Mouse (Mus musculus) left cerebral cortex, adult 6 months (tissue): ENCODE measurements around the gene S100a6. TPM values are rescaled to one million over a fixed set of nuclear protein-coding genes. Genes with fewer than 3 reads are reported as not detected.

Source experiments
- long read RNA-seq, 2 experiments: library from polyadenylated mRNA; unstranded; transcript quantifications; one replicate each; pipeline ENCODE4 v2.0.0; 2019 to 2020
- polyA plus RNA-seq: library from polyadenylated mRNA; unstranded; fragments of <200 nt; fragmentation: Nextera tagmentation; gene quantifications from 2 replicates; pipeline ENCODE4 v1.2.3, GENCODE M21; 2021

Gene S100a6
- polyA plus RNA-seq: 92.6 and 97.3 TPM in 2 replicates
- long read RNA-seq, experiment 1, partial matches to known transcripts: 0 of 4 reads
- long read RNA-seq, experiment 1, other reads (novel, unspliced or antisense): 0 of 4 reads
- long read RNA-seq, experiment 2, transcript S100a6-201 (3 exons, 731 nt): major isoform, 57 of 58 reads
- long read RNA-seq, experiment 2, partial matches to known transcripts: 1 of 58 reads
- long read RNA-seq, experiment 2, other reads (novel, unspliced or antisense): 0 of 58 reads

DNA sequence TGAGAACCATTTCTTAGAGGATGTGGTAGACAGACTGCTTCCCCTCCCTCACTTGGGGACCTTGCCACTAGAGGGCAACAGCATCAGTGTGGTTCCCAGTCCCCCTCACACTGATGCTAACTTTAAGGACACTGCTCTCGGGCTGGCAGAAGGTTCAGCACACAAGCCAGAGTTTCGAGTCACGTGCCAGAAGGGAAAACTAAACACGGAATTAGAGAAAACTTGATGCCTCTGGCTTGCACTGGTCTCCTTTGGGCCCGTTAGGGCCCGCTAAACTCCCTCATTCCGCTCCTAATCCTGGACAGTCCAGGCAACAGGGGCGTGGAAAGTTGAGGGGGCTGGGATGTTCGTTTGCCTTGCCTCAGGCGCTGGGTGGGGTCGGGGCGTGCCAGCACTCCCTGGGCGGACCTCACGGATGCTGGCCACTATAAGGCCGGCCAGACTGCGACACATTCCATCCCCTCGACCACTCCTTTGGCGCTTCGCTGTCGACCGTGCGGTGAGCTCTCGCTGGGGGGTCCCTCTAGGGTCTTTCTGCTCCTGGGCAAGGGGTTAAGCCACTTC lies at the start of gene S100a6:
Gene S100a6, plus strand, starts transcription at position 155 of the 564 bp plus-strand sequence.

DNA sequence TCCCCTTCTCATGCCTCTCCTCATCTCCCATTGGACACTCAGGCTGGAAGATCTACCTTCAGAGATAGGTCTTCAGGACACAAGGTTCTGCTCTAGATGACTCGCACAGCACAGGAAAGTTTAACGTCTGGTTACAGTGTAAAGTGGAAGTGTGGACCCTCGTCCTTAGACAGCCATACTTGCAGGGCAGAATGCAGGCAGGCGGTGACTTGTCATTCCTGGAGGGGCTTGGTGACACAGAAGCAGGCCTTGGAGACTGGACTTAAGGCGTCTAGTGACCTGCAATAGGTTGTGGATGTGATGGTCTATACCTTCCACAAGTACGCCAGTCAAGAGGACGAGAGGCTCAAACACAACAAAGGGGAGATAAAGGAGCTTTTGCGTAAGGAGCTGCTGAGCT lies 22.7 kb upstream of the S100a6 start, which contains the start of gene S100a2:
Gene S100a2, plus strand, starts transcription at position 301 of the 400 bp plus-strand sequence.

DNA sequence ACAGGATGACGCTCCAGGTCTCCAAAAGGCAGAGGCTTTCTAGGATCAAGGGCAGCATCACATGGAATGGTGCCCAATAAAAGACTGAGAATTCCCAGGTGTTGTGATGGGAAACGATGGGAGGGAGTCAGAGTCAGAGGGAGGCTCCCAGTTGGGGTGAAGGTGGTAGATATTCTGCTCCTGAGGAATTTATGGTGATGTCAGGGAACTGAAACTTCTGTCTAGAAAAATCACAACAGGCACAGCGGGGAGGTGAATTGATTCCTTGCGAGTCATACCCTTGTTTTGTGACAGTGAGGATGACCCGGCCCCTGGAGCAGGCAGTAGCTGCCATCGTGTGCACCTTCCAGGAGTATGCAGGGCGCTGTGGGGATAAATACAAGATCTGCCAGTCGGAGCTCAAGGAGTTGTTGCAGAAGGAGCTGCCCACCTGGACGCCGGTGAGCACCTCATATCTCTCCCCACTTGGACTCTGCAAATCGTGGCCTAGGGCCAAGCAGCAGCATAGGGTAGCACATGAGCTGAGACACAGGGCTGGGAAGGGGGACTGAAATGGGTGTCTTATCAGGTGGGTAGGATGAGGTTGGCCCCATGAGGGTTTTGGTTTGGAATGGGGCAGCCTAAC lies 11.1 kb upstream of the S100a6 start, which contains the start of gene Gm42674:
Gene Gm42674, plus strand, starts transcription at position 419 of the 625 bp plus-strand sequence.

DNA sequence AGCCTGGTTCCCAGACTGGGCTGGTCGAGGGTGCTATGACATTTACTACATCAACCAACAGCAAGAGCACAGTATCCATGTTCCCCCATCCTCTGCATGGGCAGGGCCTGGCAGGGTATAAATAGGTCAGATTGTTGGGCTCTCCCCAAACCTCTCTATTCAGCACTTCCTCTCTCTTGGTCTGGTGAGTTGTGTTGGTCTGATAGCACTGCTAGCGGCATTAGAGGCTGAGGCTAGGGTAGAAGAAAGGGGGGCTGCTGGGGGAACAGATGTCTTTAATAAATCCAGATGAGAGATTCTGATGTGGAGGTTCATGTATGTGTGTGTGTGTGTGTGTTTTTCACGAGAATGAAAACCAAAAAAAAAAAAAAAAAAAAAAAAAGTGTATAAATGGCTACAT lies 9.1 kb upstream of the S100a6 start, which contains the start of gene S100a4:
Gene S100a4, plus strand, starts transcription at position 149 of the 400 bp plus-strand sequence.

DNA sequence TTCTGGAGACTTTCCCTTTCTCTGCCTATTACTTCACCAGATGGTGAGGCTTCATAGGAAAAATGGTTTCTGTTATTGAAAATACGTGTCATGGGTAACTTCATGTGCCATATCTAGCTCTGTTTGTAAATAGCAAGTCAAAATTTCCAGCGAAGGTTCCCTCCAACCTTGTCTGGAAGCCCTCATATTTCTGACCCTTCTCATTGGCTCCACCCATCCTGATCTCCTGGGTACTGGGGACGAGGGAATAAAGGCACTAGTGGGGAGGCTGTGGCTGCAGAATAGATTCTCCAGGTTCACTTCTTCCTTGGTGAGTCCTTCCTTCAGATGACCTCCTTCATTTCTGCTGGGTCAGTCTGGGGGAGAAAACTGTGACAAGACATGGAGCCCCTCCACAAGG lies 4.5 kb upstream of the S100a6 start, which contains the start of gene S100a5:
Gene S100a5, plus strand, starts transcription at position 301 of the 400 bp plus-strand sequence.

DNA sequence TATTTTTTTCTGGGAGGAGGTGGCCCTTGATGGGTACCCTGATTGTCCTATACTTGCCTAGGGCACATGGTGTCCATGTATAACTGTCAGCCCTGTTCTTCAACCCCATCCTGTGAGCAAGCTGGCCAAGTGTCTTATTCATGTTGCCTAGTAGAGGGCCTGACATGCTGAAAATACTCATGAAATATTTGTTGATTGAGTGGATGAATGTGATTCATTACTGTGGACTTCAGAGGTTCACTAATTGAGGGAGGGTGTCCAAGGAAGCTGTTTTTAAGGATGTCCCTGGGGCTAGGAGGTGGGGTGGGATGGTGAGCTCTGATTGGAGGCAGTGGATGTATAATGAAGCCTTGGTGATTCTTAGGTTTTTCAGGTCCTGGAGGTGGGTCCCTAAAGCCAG lies 41.0 kb downstream of the S100a6 start, which contains the start of gene S100a7a:
Gene S100a7a, plus strand, starts transcription at position 301 of the 400 bp plus-strand sequence.

DNA sequence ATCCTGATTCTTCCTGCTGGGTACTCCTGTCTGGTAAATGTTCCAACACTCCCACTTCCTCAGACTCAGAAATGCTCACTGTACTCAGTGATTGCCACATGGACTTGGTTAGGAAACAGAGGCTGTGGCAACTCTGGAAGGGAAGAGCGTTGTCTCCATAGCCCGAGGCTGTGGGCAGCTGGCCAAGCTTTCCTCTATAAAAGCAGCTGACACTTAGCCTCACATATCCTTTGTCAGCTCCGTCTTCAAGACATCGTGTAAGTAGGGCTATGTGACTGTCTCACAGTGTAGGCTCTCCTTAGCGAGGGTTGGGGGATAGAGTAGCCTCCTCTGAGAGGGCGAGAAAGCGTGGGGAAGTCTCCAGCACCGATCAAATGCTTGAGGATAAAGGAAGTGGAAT lies 56.2 kb downstream of the S100a6 start, which contains the start of gene S100a8:
Gene S100a8, plus strand, starts transcription at position 133 of the 400 bp plus-strand sequence.

Other genes with a start within 250 kb of the S100a6 start
- gene Slc27a3, start 222.9 kb upstream of the S100a6 start, polyA plus RNA-seq: 2.0 TPM in 2 replicates
- gene Ints3, start 179.3 kb upstream of the S100a6 start, polyA plus RNA-seq: 10.8 and 12.5 TPM in 2 replicates
- 0.73 and 0.85 TPM in 2 replicates for gene Npr1, start 147.0 kb upstream of the S100a6 start, polyA plus RNA-seq
- 69.5 and 88.4 TPM in 2 replicates for gene Ilf2, start 136.8 kb upstream of the S100a6 start, polyA plus RNA-seq
- gene Snapin, start 121.8 kb upstream of the S100a6 start, polyA plus RNA-seq: 82.3 and 99.2 TPM in 2 replicates
- gene Chtop, start 103.4 kb upstream of the S100a6 start, polyA plus RNA-seq: 96.5 and 106 TPM in 2 replicates
- gene S100a1, start 98.5 kb upstream of the S100a6 start, polyA plus RNA-seq: 326 TPM in 2 replicates
- gene S100a13, start 98.4 kb upstream of the S100a6 start, polyA plus RNA-seq: 149 and 180 TPM in 2 replicates
- not detected in 2 replicates for gene S100a14, start 86.0 kb upstream of the S100a6 start, polyA plus RNA-seq
- gene S100a16, start 75.6 kb upstream of the S100a6 start, polyA plus RNA-seq: 168 and 195 TPM in 2 replicates
- 2.1 and 3.0 TPM in 2 replicates for gene S100a3, start 52.3 kb upstream of the S100a6 start, polyA plus RNA-seq
- gene S100a2, start 22.6 kb upstream of the S100a6 start, polyA plus RNA-seq: not detected in 2 replicates
- gene Gm42674, start 11.0 kb upstream of the S100a6 start, polyA plus RNA-seq: not detected in 2 replicates
- 4.3 and 6.4 TPM in 2 replicates for gene S100a4, start 9.1 kb upstream of the S100a6 start, polyA plus RNA-seq
- gene S100a5, start 4.4 kb upstream of the S100a6 start, polyA plus RNA-seq: 0.60 TPM in 1 of 2 replicates, not detected in the other
- gene S100a7a, start 41.1 kb downstream of the S100a6 start, polyA plus RNA-seq: 0.16 and 0.31 TPM in 2 replicates
- gene S100a8, start 56.1 kb downstream of the S100a6 start, polyA plus RNA-seq: 1.4 and 2.0 TPM in 2 replicates
- 0.77 TPM in 1 of 2 replicates, not detected in the other for gene S100a9, start 82.8 kb downstream of the S100a6 start, polyA plus RNA-seq
- not detected in 2 replicates for gene Pglyrp4, start 114.0 kb downstream of the S100a6 start, polyA plus RNA-seq
- gene Gm5849, start 165.0 kb downstream of the S100a6 start, polyA plus RNA-seq: not detected in 2 replicates